ENCODE assay signal across 8 mouse cellular contexts in the genomic region with DNA sequence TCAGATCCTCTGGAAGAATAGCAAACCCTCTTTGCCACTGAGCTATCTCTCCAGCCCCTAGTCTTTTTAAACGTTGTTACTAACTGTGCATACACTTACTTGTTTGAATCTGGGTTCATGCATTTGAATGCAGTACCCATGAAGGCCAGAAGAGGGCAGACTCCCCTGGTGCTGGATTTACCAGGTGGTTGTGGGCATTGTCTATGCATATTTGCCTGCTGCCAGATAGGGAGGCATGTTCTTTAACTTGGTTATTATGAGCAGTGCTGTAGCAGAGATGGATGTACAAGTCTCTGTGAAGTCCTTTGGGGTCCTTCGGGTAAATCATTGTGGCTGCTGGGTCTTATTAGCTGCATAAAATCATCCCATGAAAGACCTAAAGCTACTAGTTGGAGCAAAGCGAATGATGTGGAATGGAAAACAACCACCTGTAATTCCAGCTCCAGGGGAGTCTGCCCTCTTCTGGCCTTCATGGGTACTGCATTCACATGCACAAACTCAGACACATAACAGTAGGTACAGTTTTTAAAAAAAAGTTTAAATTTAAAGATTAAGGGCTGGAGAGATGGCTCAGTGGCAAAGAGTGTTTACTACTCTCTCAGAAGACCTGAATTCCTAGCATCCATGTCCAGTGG.
DNase-seq lines count a peak whose midpoint lies in the region; ATAC-seq and TF ChIP-seq lines count a peak whose summit lies in the region.

No protein-coding gene starts in this region.

- H3K9me3 ChIP-seq in liver, embryonic 13.5 days (replicated peaks), result no peaks in the 10 kb centered on the region; the same call in none of the 2 replicates
- H3K9me3 ChIP-seq in liver, embryonic 12.5 days (replicated peaks), result no peaks in the 10 kb centered on the region
- 0 out of 2 replicates have a peak, but pooled peaks cover 3% of the 10 kb centered on the region for H3K9me3 ChIP-seq in forebrain, embryonic 16.5 days (ENCODE audit: control insufficient read depth, low read length)
- no peaks in the 10 kb centered on the region for H3K9me3 ChIP-seq in limb, embryonic 11.5 days (ENCODE audit: control insufficient read depth, low read length)

- H3K4me3 ChIP-seq in liver, embryonic 13.5 days (replicated peaks), result no peak overlapping the region
- H3K4me3 ChIP-seq in liver, embryonic 12.5 days, result no peak overlapping the region
- no peak overlapping the region for H3K4me3 ChIP-seq in forebrain, embryonic 16.5 days (replicated peaks; ENCODE audit: low read length)
- no peak overlapping the region for H3K4me3 ChIP-seq in limb, embryonic 11.5 days (ENCODE audit: low read depth, low read length)

- no peak overlapping the region for H3K4me2 ChIP-seq in liver, embryonic 13.5 days
- H3K4me2 ChIP-seq in liver, embryonic 12.5 days, result no peak overlapping the region
- no peak overlapping the region for H3K4me2 ChIP-seq in forebrain, embryonic 16.5 days (ENCODE audit: low read length)
- H3K4me2 ChIP-seq in limb, embryonic 11.5 days (ENCODE audit: low read depth, severe bottlenecking), result no peak overlapping the region

- 54% methylated on average over 3 of the region's 3 CpGs for whole genome bisulfite sequencing in liver, embryonic 13.5 days (ENCODE audit: insufficient replicate concordance)
- 64% methylated on average over 3 of the region's 3 CpGs for WGBS in liver, embryonic 12.5 days (ENCODE audit: insufficient replicate concordance)
- 72% methylated on average over 3 of the region's 3 CpGs for WGBS in forebrain, embryonic 16.5 days
- 70% methylated on average over 3 of the region's 3 CpGs for WGBS in limb, embryonic 11.5 days

- no peaks in the 10 kb centered on the region for H3K4me1 ChIP-seq in liver, embryonic 13.5 days (replicated peaks)
- no peaks in the 10 kb centered on the region for H3K4me1 ChIP-seq in liver, embryonic 12.5 days
- H3K4me1 ChIP-seq in forebrain, embryonic 16.5 days (replicated peaks; ENCODE audit: control insufficient read depth, insufficient read depth, low read length), result peaks cover 10% of the 10 kb centered on the region; the same call in 1 of the 2 replicates
- H3K4me1 ChIP-seq in limb, embryonic 11.5 days (ENCODE audit: control insufficient read depth, insufficient read depth, low read length), result no peaks in the 10 kb centered on the region

- DNase-seq in liver, embryonic 13.5 days, result peak; percentile 8
- peak; percentile 81 for DNase-seq in R1 (ENCODE audit: low read depth, low spot score)
- peak; percentile 66 for DNase-seq in brain, embryonic 14.5 days (ENCODE audit: low read depth)
- peak; percentile 64 for DNase-seq in limb, embryonic 11.5 days (ENCODE audit: low spot score)
- peak; percentile 69 for DNase-seq in testis, postnatal 10 days (ENCODE audit: low spot score)

- peak; percentile 58; the same call in 1 of the 2 replicates for TF ChIP-seq CTCF in brain, embryonic 14.5 days (IDR thresholded peaks at IDR 0.05; ENCODE audit: borderline replicate concordance, extremely low read depth, insufficient read depth, insufficient read length)

- no peak overlapping the region for H3K27ac ChIP-seq in liver, embryonic 13.5 days
- H3K27ac ChIP-seq in liver, embryonic 12.5 days, result no peak overlapping the region
- peak overlapping the region; percentile 84 for H3K27ac ChIP-seq in forebrain, embryonic 16.5 days (ENCODE audit: low read length)
- no peak overlapping the region for H3K27ac ChIP-seq in limb, embryonic 11.5 days (replicated peaks; ENCODE audit: low read depth, low read length)

- no peak for ATAC-seq in liver, embryonic 13.5 days (ENCODE audit: low read depth)
- no peak for ATAC-seq in liver, embryonic 12.5 days
- ATAC-seq in forebrain, embryonic 16.5 days, result no peak
- no peak for ATAC-seq in limb, embryonic 11.5 days (ENCODE audit: insufficient number of reproducible peaks, low FRiP score, low TSS enrichment, low read depth)
- ATAC-seq in megakaryocyte, adult 5-6 weeks (ENCODE audit: poor library complexity, severe bottlenecking), result no peak

- no peak overlapping the region for H3K9ac ChIP-seq in liver, embryonic 13.5 days
- no peak overlapping the region for H3K9ac ChIP-seq in liver, embryonic 12.5 days
- H3K9ac ChIP-seq in forebrain, embryonic 16.5 days (replicated peaks; ENCODE audit: low read depth, low read length), result no peak overlapping the region
- H3K9ac ChIP-seq in limb, embryonic 11.5 days (ENCODE audit: low read length), result no peak overlapping the region

- H3K27me3 ChIP-seq in liver, embryonic 13.5 days, result no peaks in the 10 kb centered on the region
- no peaks in the 10 kb centered on the region for H3K27me3 ChIP-seq in liver, embryonic 12.5 days (replicated peaks)
- no peaks in the 10 kb centered on the region for H3K27me3 ChIP-seq in forebrain, embryonic 16.5 days (replicated peaks; ENCODE audit: control insufficient read depth, insufficient read depth, low read length)
- H3K27me3 ChIP-seq in limb, embryonic 11.5 days (ENCODE audit: control insufficient read depth, insufficient read depth, low read length), result no peaks in the 10 kb centered on the region

- no peak for TF ChIP-seq POLR2A in brain, embryonic 14.5 days (IDR thresholded peaks at IDR 0.05; ENCODE audit: borderline replicate concordance, extremely low read depth, insufficient read depth, insufficient read length, poor library complexity, severe bottlenecking)

- H3K36me3 ChIP-seq in liver, embryonic 13.5 days, result no peaks in the 10 kb centered on the region
- H3K36me3 ChIP-seq in liver, embryonic 12.5 days, result no peaks in the 10 kb centered on the region
- no peaks in the 10 kb centered on the region for H3K36me3 ChIP-seq in forebrain, embryonic 16.5 days (ENCODE audit: control insufficient read depth, insufficient read depth)
- H3K36me3 ChIP-seq in limb, embryonic 11.5 days (ENCODE audit: control insufficient read depth, insufficient read depth, low read length), result no peaks in the 10 kb centered on the region

Comparison
In these comparisons a context has a peak if more than half of its experiments do, and no peak if none do; other contexts are left out.
1. DNase-seq: peak in every context shown above with its lines; median percentile 81 in R1; 69 in testis, postnatal 10 days; 66 in brain, embryonic 14.5 days; 64 in limb, embryonic 11.5 days; 8 in liver, embryonic 13.5 days.